Mouse (Mus musculus): ENCODE data around the gene Gm21477. TPM values are rescaled to one million over a fixed set of nuclear protein-coding genes. Genes with fewer than 3 reads are reported as not detected.
"Not testable (repeated sequence)": the region's sequence is repeated elsewhere in the genome, so short reads cannot be mapped to it uniquely, and the experiment has no call there.

Gm21477 gene
- not detected for total RNA-seq (2022)

GRCm38 (mm10) chrY:87116521-87116920, at the start of gene Gm21477:
Gm21477 (plus strand) TSS chrY:87116821.
- not testable (repeated sequence) for DNase-seq (ENCODE audit: low spot score in 2 of 2)

All from gastrocnemius, adult 8-10 months (tissue).